Mouse (Mus musculus): ENCODE results near the gene Krtap15. TPM values are rescaled to one million over a fixed set of nuclear protein-coding genes. Genes with fewer than 3 reads are reported as not detected.

Gene Krtap15
- polyA plus RNA-seq (2015; fragmentation: Nextera tagmentation; extraction: Ambion mirVana) = not detected in 2 replicates

DNA sequence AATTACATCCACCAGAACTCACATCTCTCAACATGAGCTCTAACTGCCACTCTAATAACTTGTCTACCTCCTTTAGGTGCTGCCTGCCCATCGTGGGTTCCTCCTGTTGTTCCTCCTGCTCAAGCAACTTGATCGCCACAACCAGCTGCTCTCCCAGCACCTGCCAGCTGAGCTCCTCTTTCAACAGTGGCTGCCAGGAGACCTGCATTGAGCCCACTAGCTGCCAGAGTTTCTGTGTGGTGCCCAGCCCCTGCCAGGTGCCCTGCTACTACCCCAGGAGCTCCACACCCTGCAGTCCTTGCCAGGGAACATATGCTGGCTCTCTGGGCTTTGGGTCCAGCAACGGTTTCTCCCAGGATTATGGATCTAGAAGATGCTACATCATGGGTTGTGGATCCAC lies at the start of gene Krtap15:
Krtap15 (plus strand) TSS at position 150 of the 400 bp plus-strand sequence.
- H3K4me3 ChIP-seq (replicated peaks) = no peak within 1 kb of the TSS
- ATAC-seq (ENCODE audit: insufficient read depth, low FRiP score, low read depth) = no peak
- no peaks in the 10 kb centered on the region for H3K9me3 ChIP-seq
- no peak within 1 kb of the TSS for H3K27ac ChIP-seq
- no peak within 1 kb of the TSS for H3K9ac ChIP-seq
- H3K36me3 ChIP-seq = no peaks in the 10 kb centered on the region
- H3K27me3 ChIP-seq (replicated peaks) = no peaks in the 10 kb centered on the region
- H3K4me2 ChIP-seq = no peak within 1 kb of the TSS
- H3K4me1 ChIP-seq = no peaks in the 10 kb centered on the region
- 76% methylated on average over 3 of the region's 3 CpGs for WGBS

DNA sequence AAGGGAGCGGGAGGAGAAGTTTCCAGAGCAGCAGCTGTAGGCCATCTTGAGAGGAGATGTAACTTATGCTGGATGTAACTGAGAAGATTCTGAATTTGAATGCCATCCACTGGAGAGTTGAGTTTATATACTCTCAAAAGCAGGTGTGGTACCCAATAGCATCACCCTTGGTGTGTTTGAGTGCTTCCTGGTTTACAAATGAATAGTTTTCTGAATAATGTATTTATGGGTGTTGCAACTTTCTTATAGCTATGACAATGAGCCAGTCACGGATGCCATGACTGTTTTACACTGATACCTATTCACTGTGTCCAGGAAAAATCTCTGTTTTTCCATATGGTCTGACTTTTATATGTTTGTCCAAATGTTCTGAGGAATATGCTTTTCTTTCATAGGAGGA lies 45.9 kb upstream of the Krtap15 start, which contains the start of gene 2310057N15Rik:
2310057N15Rik (minus strand) TSS at position 101 of the 400 bp plus-strand sequence.
- Histone ChIP-seq H3K4me1 (no peaks in the 10 kb centered on the region), H3K36me3 (no peaks in the 10 kb centered on the region), H3K4me3 (replicated peaks) (no peak within 1 kb of the TSS), H3K27ac (no peak within 1 kb of the TSS), H3K27me3 (replicated peaks) (no peaks in the 10 kb centered on the region), H3K9me3 (no peaks in the 10 kb centered on the region), H3K9ac (no peak within 1 kb of the TSS), H3K4me2 (no peak within 1 kb of the TSS)
- WGBS = 82% methylated on average over 2 of the region's 2 CpGs
- ATAC-seq (ENCODE audit: insufficient read depth, low FRiP score, low read depth) = no peak

DNA sequence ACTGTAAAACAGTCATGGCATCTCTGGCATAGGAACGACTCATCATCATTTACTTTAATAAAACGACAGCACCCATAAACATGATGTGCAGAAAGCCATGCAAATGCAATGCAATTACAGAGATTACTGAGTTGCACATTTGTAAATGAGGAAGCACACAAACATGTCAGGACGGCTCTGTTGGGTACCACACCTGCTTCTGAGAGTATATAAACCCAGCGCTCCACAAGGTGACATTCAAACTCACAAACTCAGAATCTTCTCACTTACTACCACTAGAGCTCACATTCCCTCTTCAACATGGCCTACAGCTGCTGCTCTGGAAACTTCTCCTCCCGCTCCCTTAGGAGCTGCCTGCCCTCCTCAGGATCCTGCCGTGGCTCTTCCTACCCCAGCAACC lies 42.4 kb upstream of the Krtap15 start, which contains the start of gene Gm5965:
Gm5965 (plus strand) TSS at position 301 of the 400 bp plus-strand sequence.
- ATAC-seq (ENCODE audit: insufficient read depth, low FRiP score, low read depth) = no peak
- Histone ChIP-seq H3K4me1 (no peaks in the 10 kb centered on the region), H3K27ac (no peak within 1 kb of the TSS), H3K27me3 (replicated peaks) (no peaks in the 10 kb centered on the region), H3K9ac (no peak within 1 kb of the TSS), H3K4me3 (replicated peaks) (no peak within 1 kb of the TSS), H3K36me3 (no peaks in the 10 kb centered on the region), H3K9me3 (no peaks in the 10 kb centered on the region), H3K4me2 (no peak within 1 kb of the TSS)
- WGBS = 83% methylated on average over 6 of the region's 6 CpGs

DNA sequence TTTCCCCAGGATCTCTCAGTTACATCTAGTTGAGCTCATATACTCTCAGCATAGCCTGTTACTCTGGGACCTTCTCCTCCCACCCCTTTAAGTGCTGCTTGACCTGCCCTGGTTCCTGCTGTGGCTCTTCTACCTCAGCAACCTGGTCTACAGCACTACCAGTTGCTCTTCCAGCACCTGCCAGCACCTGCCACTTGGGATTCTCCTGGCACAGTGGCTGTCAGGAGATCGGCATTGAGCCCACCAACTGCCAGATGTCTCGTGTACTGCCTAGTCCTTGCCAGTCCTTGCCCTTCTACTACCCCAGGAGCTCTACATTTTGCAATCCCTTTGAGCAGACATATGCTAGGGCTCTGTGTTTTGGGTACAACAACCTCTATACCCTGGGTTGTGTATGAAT lies 33.2 kb upstream of the Krtap15 start:
- no peak overlapping the region for H3K4me3 ChIP-seq (replicated peaks)
- no peak overlapping the region for H3K27ac ChIP-seq
- WGBS = 65% methylated on average over 2 of the region's 2 CpGs
- no peak for ATAC-seq (ENCODE audit: insufficient read depth, low FRiP score, low read depth)
- no peak overlapping the region for H3K9ac ChIP-seq
- H3K36me3 ChIP-seq = no peaks in the 10 kb centered on the region
- H3K9me3 ChIP-seq = no peaks in the 10 kb centered on the region
- no peaks in the 10 kb centered on the region for H3K4me1 ChIP-seq
- H3K27me3 ChIP-seq (replicated peaks) = no peaks in the 10 kb centered on the region
- no peak overlapping the region for H3K4me2 ChIP-seq

DNA sequence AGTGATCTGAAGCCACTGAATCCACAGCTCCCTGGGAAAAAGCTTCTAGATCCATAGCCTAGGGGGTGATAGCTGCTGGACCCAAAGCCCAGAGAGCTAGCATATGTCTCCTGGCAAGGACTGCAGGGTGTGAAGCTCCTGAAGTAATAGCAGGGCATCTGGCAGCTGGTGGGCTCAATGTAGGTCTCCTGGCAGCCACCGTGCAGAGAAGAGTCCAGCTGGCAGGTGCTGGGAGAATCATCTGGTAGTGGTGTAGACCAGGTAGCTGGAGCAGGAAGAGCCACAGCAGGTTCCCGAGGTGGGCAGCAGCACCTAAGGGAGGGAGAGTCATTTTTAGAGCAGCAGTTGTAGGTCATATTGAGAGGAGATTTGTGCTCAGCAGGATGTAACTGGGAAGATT lies 8.2 kb upstream of the Krtap15 start, which contains the start of gene Gm20741:
Gm20741 (minus strand) TSS at position 394 of the 400 bp plus-strand sequence.
- Histone ChIP-seq H3K36me3 (no peaks in the 10 kb centered on the region), H3K9ac (no peak within 1 kb of the TSS), H3K27ac (no peak within 1 kb of the TSS), H3K4me3 (replicated peaks) (no peak within 1 kb of the TSS), H3K27me3 (replicated peaks) (no peaks in the 10 kb centered on the region), H3K4me2 (no peak within 1 kb of the TSS), H3K4me1 (no peaks in the 10 kb centered on the region), H3K9me3 (no peaks in the 10 kb centered on the region)
- WGBS = 80% methylated on average over 2 of the region's 2 CpGs
- no peak for ATAC-seq (ENCODE audit: insufficient read depth, low FRiP score, low read depth)

DNA sequence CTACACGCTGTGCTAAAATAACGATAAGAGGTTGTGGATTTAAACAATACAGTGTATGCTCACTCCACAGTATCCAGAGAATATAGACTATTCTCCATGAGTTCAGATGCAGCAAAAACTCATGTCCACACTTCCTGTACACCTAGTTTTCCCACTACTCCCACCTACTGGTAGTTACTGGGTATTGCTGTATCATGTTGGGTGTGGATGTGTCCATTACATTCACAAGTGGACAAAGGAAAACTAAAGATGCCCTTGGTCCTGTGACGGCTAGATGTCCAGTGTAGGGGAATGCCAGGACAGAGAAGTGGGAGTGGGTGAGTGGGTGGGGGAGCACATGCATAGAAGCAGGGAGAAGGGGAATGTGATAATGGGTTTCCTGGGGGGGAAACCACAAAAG lies 3.7 kb downstream of the Krtap15 start:
- no peak overlapping the region for H3K4me2 ChIP-seq
- no peaks in the 10 kb centered on the region for H3K9me3 ChIP-seq
- no peaks in the 10 kb centered on the region for H3K36me3 ChIP-seq
- no peak for ATAC-seq (ENCODE audit: insufficient read depth, low FRiP score, low read depth)
- WGBS = 83% methylated on average over 3 of the region's 3 CpGs
- no peaks in the 10 kb centered on the region for H3K4me1 ChIP-seq
- H3K4me3 ChIP-seq (replicated peaks) = no peak overlapping the region
- no peak overlapping the region for H3K9ac ChIP-seq
- no peak overlapping the region for H3K27ac ChIP-seq
- H3K27me3 ChIP-seq (replicated peaks) = no peaks in the 10 kb centered on the region

DNA sequence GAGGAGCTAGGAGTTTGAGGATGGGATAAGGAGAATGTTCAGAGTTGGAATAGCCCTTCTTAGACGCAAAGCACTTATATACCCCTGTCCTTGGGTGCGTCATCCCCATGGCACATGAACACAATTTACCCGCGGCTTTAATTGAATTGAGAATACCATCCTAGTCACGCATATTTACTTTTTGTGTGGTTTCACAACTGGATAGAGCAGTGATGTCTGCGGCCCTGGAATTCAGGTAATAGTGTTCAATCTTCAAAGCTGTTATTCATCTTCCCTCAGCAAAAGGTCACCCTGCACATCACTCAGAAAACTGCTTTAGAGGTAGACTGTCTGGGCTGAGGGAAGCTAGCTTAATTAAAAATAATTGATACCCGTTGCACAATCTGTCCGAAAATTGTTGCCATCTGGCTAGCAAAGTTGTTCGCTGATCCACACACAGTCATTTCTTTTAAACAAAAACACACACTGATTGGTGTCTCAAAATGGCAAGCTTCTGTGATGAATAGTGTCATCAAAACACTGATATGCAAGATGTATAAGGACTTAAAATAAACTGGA lies 6.2 kb downstream of the Krtap15 start, which contains the start of gene Krtap14:
Krtap14 (minus strand) TSS at position 51 of the 558 bp plus-strand sequence.
- no peak for ATAC-seq (ENCODE audit: insufficient read depth, low FRiP score, low read depth)
- Histone ChIP-seq H3K27me3 (replicated peaks) (no peaks in the 10 kb centered on the region), H3K9ac (no peak within 1 kb of the TSS), H3K4me2 (no peak within 1 kb of the TSS), H3K4me1 (no peaks in the 10 kb centered on the region), H3K4me3 (replicated peaks) (no peak within 1 kb of the TSS), H3K36me3 (no peaks in the 10 kb centered on the region), H3K9me3 (no peaks in the 10 kb centered on the region), H3K27ac (no peak within 1 kb of the TSS)
- WGBS = 85% methylated on average over 9 of the region's 9 CpGs

DNA sequence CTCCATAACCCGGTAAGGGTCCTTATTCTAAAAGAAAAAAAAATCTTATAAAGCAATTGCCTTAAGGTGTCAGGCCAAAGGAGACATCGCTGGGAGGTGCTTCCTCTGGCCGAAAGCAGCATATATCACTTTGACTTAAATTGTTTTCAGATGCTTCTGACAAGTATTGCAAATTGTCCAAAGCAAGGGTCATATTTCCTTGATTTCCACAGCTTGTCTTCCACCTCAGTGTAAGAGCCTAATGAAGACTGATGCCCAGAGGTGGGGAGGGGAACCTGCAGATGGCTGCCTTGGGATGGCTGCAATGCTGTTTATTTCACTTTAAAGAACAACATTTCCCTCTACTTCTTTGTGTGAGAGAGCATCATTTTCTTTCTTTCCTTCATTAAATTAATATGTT lies 7.0 kb downstream of the Krtap15 start:
- no peaks in the 10 kb centered on the region for H3K27me3 ChIP-seq (replicated peaks)
- no peak overlapping the region for H3K27ac ChIP-seq
- ATAC-seq (ENCODE audit: insufficient read depth, low FRiP score, low read depth) = no peak
- no peaks in the 10 kb centered on the region for H3K36me3 ChIP-seq
- H3K9me3 ChIP-seq = no peaks in the 10 kb centered on the region
- H3K4me3 ChIP-seq (replicated peaks) = no peak overlapping the region
- no peaks in the 10 kb centered on the region for H3K4me1 ChIP-seq
- no peak overlapping the region for H3K9ac ChIP-seq
- 51% methylated on average over 3 of the region's 3 CpGs for WGBS
- H3K4me2 ChIP-seq = no peak overlapping the region

DNA sequence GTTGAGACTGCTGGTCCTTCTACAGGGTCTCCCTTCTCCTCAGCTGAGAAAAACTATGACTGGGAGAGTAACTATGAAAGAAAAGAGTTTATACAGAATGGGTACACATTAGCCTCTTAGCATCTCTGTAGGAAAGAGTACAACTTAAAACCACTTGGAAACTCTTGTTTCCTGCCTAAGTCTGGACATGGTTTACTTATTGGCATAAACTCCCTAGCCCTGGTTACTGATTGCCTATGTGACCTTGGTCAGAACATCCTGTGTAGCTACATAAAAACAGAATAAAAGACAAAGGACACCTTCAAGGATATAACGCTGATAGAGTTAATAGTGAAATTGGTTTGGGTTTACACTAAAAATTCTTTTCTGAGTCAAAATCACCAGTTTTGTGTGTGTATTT lies 27.3 kb downstream of the Krtap15 start:
- Histone ChIP-seq H3K9me3 (no peaks in the 10 kb centered on the region), H3K36me3 (no peaks in the 10 kb centered on the region), H3K4me1 (no peaks in the 10 kb centered on the region), H3K27ac (no peak overlapping the region), H3K4me3 (replicated peaks) (no peak overlapping the region), H3K9ac (no peak overlapping the region), H3K4me2 (no peak overlapping the region), H3K27me3 (replicated peaks) (no peaks in the 10 kb centered on the region)
- no peak for ATAC-seq (ENCODE audit: insufficient read depth, low FRiP score, low read depth)
- WGBS = 87% methylated on average over 1 of the region's 1 CpGs

DNA sequence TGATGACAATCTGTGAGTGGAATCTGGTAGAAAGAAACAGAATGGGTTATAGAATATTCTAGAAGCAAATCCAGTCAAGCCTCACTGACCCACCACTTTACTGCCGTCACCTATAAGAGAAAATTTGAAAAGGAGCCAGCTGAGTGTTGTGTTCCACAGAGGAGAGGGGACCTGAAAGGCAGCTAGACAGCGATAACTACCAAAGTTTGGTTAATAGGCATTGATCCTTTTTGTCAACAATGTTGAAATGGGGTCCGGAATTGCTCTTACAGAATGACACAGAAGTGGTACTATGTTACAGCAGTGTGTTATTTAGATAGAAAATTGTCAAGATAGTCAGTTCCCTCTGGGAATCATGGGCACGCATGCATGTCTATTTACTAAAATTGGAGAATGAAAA lies 28.5 kb downstream of the Krtap15 start:
- 68% methylated on average over 4 of the region's 4 CpGs for WGBS
- ATAC-seq (ENCODE audit: insufficient read depth, low FRiP score, low read depth) = no peak
- H3K9me3 ChIP-seq = no peaks in the 10 kb centered on the region
- H3K4me1 ChIP-seq = no peaks in the 10 kb centered on the region
- H3K9ac ChIP-seq = no peak overlapping the region
- no peaks in the 10 kb centered on the region for H3K36me3 ChIP-seq
- no peak overlapping the region for H3K27ac ChIP-seq
- H3K4me3 ChIP-seq (replicated peaks) = no peak overlapping the region
- no peaks in the 10 kb centered on the region for H3K27me3 ChIP-seq (replicated peaks)
- no peak overlapping the region for H3K4me2 ChIP-seq

DNA sequence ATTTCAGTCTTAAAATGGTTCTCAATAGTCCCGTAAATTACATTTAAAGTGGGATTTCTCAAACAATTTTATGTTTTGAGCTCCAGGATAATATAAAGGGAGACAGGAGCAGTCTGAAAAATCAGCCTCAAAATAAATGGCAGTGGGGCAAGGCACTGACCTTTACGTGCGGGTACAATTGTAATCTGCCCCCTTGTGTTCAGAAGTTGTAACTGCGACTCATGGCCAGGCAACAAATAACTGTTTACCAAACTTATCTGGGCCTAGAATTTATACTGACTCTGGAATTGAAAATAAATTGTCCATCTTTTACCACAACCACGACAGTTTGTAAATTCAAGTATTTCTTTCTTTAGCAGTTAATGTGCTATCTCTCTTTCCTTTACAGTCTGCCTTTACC lies 31.4 kb downstream of the Krtap15 start:
- H3K4me2 ChIP-seq = no peak overlapping the region

DNA sequence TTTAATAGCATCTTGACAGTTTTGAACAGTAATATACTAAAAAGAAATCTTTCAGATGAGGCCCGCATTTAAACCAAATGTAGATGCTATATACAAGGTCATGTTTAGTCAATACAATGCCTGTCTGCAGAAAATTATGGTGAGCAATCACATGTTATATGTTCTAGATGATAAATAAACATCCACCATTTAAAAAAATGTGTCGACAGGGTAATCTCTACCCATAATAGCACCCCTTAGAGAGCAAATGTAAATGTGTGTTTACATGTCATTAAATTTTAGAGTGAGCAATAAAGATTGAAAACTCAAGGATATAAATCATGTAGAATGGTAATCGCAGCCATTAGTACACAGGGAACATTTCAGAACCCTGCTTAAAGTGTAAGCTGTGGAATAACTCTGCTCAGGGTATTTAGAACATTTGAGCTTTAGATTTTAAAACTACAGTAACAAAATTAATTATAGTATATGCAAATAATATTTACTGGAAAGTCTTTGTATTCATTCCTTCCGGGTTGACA lies 44.9 kb downstream of the Krtap15 start:
- Histone ChIP-seq H3K4me2 (no peak overlapping the region), H3K27ac (no peak overlapping the region), H3K4me3 (replicated peaks) (no peak overlapping the region), H3K4me1 (no peaks in the 10 kb centered on the region), H3K9me3 (no peaks in the 10 kb centered on the region), H3K9ac (no peak overlapping the region), H3K27me3 (replicated peaks) (no peaks in the 10 kb centered on the region), H3K36me3 (no peaks in the 10 kb centered on the region)
- ATAC-seq (ENCODE audit: insufficient read depth, low FRiP score, low read depth) = no peak
- 83% methylated on average over 4 of the region's 4 CpGs for WGBS

More for the DNA sequence above, 31.4 kb downstream of the Krtap15 start:
- H3K4me3 ChIP-seq (replicated peaks) = no peak overlapping the region
- H3K27me3 ChIP-seq (replicated peaks) = no peaks in the 10 kb centered on the region
- H3K27ac ChIP-seq = no peak overlapping the region
- 23% methylated on average over 5 of the region's 5 CpGs for WGBS
- no peaks in the 10 kb centered on the region for H3K9me3 ChIP-seq
- H3K9ac ChIP-seq = no peak overlapping the region
- no peak for ATAC-seq (ENCODE audit: insufficient read depth, low FRiP score, low read depth)
- no peaks in the 10 kb centered on the region for H3K36me3 ChIP-seq
- no peaks in the 10 kb centered on the region for H3K4me1 ChIP-seq
